Mouse (Mus musculus) T-cell, adult 66 days (primary cell): Measurements from ENCODE around the gene Gm20823. TPM values are rescaled to one million over a fixed set of nuclear protein-coding genes. Genes with fewer than 3 reads are reported as not detected.

Experiments used
- total RNA-seq, 2 experiments: library from RNA; stranded (reverse); gene quantifications; 3 replicates in 1 of 2; 4 replicates in 1 of 2; pipeline ENCODE4 v1.2.4; 2023

The Gm20823 gene
- total RNA-seq = not detected

GRCm38 (mm10) chrY:62464745-62465144, at the start of gene Gm20823:
Gene Gm20823 (minus strand): TSS chrY:62464845.

